Comparison of ENCODE assay signal across 15 mouse cellular contexts in genomic region chr9:13804480-13804879, GRCm38 (mm10).
"Had no signal": no experiment of that assay in that cellular context is flagged by ENCODE, and none has a peak within 500 bp of the region (broad histone marks: within the 10 kb centered on the region; RNA-seq: fewer than 3 reads in every experiment).

No protein-coding gene starts in this region.

- H3K4me1 ChIP-seq: neural tube, embryonic 13.5 days; neural tube, embryonic 15.5 days; stomach, embryonic 15.5 days had no signal

- H3K4me3 ChIP-seq: neural tube, embryonic 13.5 days; neural tube, embryonic 15.5 days; stomach, embryonic 15.5 days had no signal

- H3K27ac ChIP-seq: neural tube, embryonic 13.5 days; neural tube, embryonic 15.5 days; stomach, embryonic 15.5 days; stomach, postnatal 0 days had no signal

- H3K4me2 ChIP-seq: neural tube, embryonic 13.5 days; neural tube, embryonic 15.5 days; stomach, embryonic 15.5 days had no signal

- H3K9ac ChIP-seq: neural tube, embryonic 13.5 days; neural tube, embryonic 15.5 days; stomach, embryonic 15.5 days had no signal

- DNase-seq: right cerebral cortex, adult 18-20 months; right cerebral cortex, postnatal 14 days; right cerebral cortex, postnatal 25 days; right cerebral cortex, postnatal 4 days; spleen, adult 18-20 months; thymus, adult 18-20 months; thymus, adult 2 months; thymus, postnatal 14 days; thymus, postnatal 25 days; thymus, postnatal 36 days; thymus, postnatal 4 days had no signal

- H3K9me3 ChIP-seq: neural tube, embryonic 13.5 days; neural tube, embryonic 15.5 days; stomach, embryonic 15.5 days had no signal

- H3K27me3 ChIP-seq: neural tube, embryonic 13.5 days; neural tube, embryonic 15.5 days; stomach, embryonic 15.5 days had no signal
